Mouse (Mus musculus): ENCODE data around the gene Negr1.

- no peak for TF ChIP-seq CTCF (IDR thresholded peaks at IDR 0.05; ENCODE audit: extremely low read depth, insufficient read depth, low read length)
- TF ChIP-seq POLR2A (IDR thresholded peaks at IDR 0.05; ENCODE audit: extremely low read depth, insufficient read depth, low read length), result no peak
Observed at GRCm38 (mm10) chr3:156648378-156648777, 86.8 kb downstream of the Negr1 start.
